Comparison of ENCODE assay signal across 17 mouse cellular contexts in genomic region chr10:119960915-119961314, GRCm38 (mm10).
"Had no signal": no experiment of that assay in that cellular context is flagged by ENCODE, and none has a peak within 500 bp of the region (broad histone marks: within the 10 kb centered on the region; RNA-seq: fewer than 3 reads in every experiment).

No protein-coding gene starts in this region.

- H3K9me3 ChIP-seq: neural tube, embryonic 12.5 days; neural tube, embryonic 13.5 days; neural tube, embryonic 15.5 days; stomach, embryonic 15.5 days had no signal

- H3K4me1 ChIP-seq: neural tube, embryonic 12.5 days; stomach, embryonic 15.5 days had no signal

- H3K4me2 ChIP-seq: neural tube, embryonic 12.5 days; neural tube, embryonic 13.5 days; neural tube, embryonic 15.5 days; stomach, embryonic 15.5 days had no signal

- H3K9ac ChIP-seq: neural tube, embryonic 12.5 days; neural tube, embryonic 13.5 days; neural tube, embryonic 15.5 days; stomach, embryonic 15.5 days had no signal

- H3K27me3 ChIP-seq: neural tube, embryonic 12.5 days; neural tube, embryonic 13.5 days; neural tube, embryonic 15.5 days; stomach, embryonic 15.5 days had no signal

- H3K27ac ChIP-seq: neural tube, embryonic 12.5 days; neural tube, embryonic 13.5 days; neural tube, embryonic 15.5 days; stomach, embryonic 15.5 days; stomach, postnatal 0 days had no signal

- H3K4me3 ChIP-seq: neural tube, embryonic 12.5 days; neural tube, embryonic 13.5 days; neural tube, embryonic 15.5 days; stomach, embryonic 15.5 days had no signal

- H3K36me3 ChIP-seq: neural tube, embryonic 12.5 days; neural tube, embryonic 13.5 days; neural tube, embryonic 15.5 days; stomach, embryonic 15.5 days had no signal

- DNase-seq: retina, postnatal 1 day; right cerebral cortex, adult 18-20 months; right cerebral cortex, postnatal 14 days; right cerebral cortex, postnatal 25 days; right cerebral cortex, postnatal 4 days; spleen, adult 18-20 months; thymus, adult 18-20 months; thymus, adult 2 months; thymus, postnatal 14 days; thymus, postnatal 25 days; thymus, postnatal 36 days; thymus, postnatal 4 days had no signal
